Mouse (Mus musculus) spleen, adult 12 weeks (tissue): Measurements from ENCODE around the gene Gm14743.
"Not testable (repeated sequence)": the region's sequence is repeated elsewhere in the genome, so short reads cannot be mapped to it uniquely, and the experiment has no call there.

Source experiments
- DNase-seq: peaks from one replicate; pipeline ENCODE4 v3.0.0; 2022; ENCODE audit warnings: low spot score

Gene Gm14743

GRCm38 (mm10) chrX:78245821-78246220 lies at the start of gene Gm14743:
Gene Gm14743, minus strand, starts transcription at chrX:78245921.
- not testable (repeated sequence) for DNase-seq

- no peak for DNase-seq
Observed at GRCm38 (mm10) chrX:78202829-78203228, 42.9 kb downstream of the Gm14743 start.

GRCm38 (mm10) chrX:78202220-78202619 lies 43.5 kb downstream of the Gm14743 start:
- not testable (repeated sequence) for DNase-seq
